Mouse (Mus musculus): ENCODE measurements around the gene Igfals. TPM values are rescaled to one million over a fixed set of nuclear protein-coding genes. Genes with fewer than 3 reads are reported as not detected.
A peak's percentile ranks its signal among the peaks of the same experiment; 100 is the strongest.

Gene Igfals
- polyA plus RNA-seq, 1 experiment, result 50.6 TPM

DNA sequence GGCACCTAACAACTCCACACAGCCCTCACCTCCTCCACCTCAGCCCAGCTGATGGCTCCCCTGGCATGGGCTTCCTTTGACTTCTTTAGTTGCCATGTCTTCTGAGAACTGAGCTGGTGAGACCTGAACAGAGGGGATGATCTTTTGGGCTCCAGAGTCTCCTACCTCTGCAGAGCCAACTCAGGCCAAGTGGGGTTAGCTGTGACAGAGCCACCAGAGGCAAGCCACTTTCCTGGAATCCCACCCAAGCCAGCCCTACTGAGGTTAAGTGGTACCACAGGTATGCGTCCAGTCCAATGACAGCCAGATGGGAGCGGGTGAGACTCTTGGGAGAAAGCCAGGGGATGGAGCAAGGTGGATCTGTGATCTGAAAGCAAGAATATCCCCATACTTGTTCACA lies 27.5 kb downstream of the Igfals start:
- H3K36me3 ChIP-seq (ENCODE audit: control insufficient read depth, insufficient read depth, low read length), result no peaks in the 10 kb centered on the region; the same call in none of the 2 replicates
- DNase-seq, result no peak
- WGBS, result 90% methylated on average over 2 of the region's 2 CpGs
- no peak for TF ChIP-seq POLR2A (IDR thresholded peaks at IDR 0.05; ENCODE audit: low read depth, low read length)
- TF ChIP-seq CTCF (conservative IDR thresholded peaks at IDR 0.05; ENCODE audit: insufficient read depth, insufficient read length, low read depth, low read length), result no peak
- peaks cover 12% of the 10 kb centered on the region; the same call in 1 of the 2 replicates for H3K4me1 ChIP-seq (ENCODE audit: control insufficient read depth, insufficient read depth, low read length)
- H3K27ac ChIP-seq (ENCODE audit: insufficient read depth, low read depth, low read length), result no peak overlapping the region
- no peak overlapping the region for H3K4me3 ChIP-seq (ENCODE audit: insufficient read depth, low read depth, low read length)
- no peaks in the 10 kb centered on the region for H3K27me3 ChIP-seq (replicated peaks; ENCODE audit: control insufficient read depth, insufficient read depth, low read length)

DNA sequence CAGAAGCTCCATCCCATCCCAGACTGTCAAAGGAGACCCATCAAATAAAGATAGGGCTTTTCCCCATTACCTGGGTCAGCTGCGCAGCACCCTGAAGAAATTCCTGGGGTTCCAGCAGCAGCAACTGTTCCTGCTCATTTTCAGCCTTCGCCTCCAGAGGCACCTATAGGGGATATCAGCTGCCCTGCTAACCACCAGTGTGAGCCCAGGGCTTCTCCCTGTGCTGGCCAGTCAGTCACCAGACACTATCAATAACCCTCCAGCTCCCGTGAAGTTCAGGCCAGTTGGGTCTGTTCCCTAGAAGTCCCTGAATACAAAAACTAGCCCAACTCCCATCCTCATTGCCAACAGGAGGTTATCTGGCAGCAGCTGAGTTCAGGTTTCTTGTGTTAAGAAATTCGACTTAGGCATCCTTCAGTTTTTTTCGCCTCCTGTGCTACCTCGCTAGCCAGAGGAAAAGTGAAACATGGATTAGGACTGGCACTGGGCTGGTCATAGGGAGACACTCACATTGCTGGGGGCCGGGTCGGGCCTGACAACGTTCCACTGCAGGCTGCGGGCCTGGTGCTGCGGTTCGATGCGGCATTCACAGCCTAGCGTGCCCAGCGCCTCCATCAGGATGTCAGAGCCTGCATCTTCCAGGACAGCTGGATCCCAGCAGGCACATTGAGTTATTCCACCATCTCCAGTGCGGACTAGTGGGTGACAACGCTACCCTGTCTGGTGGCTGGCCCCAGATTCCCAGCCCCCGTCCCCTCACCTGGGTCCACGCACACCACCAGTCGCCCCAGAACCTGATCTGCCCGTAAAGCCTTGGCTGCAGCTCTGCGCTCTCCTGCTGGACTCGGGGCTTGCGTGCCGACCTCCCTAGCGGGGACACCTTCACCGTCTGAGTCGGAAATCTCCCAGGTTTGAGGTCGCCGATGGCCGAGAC lies 28.5 kb downstream of the Igfals start:
- Histone ChIP-seq H3K27ac (ENCODE audit: insufficient read depth, low read depth, low read length) (peak overlapping the region; percentile 73), H3K4me3 (ENCODE audit: insufficient read depth, low read depth, low read length) (peak overlapping the region; percentile 87), H3K4me1 (ENCODE audit: control insufficient read depth, insufficient read depth, low read length) (peaks cover 9% of the 10 kb centered on the region; the same call in 1 of the 2 replicates), H3K36me3 (ENCODE audit: control insufficient read depth, insufficient read depth, low read length) (no peaks in the 10 kb centered on the region; the same call in none of the 2 replicates), H3K27me3 (replicated peaks; ENCODE audit: control insufficient read depth, insufficient read depth, low read length) (no peaks in the 10 kb centered on the region)
- DNase-seq, result no peak
- TF ChIP-seq CTCF (conservative IDR thresholded peaks at IDR 0.05; ENCODE audit: insufficient read depth, insufficient read length, low read depth, low read length) (no peak), POLR2A (IDR thresholded peaks at IDR 0.05; ENCODE audit: low read depth, low read length) (no peak)
- 8% methylated on average over 31 of the region's 31 CpGs for WGBS

DNA sequence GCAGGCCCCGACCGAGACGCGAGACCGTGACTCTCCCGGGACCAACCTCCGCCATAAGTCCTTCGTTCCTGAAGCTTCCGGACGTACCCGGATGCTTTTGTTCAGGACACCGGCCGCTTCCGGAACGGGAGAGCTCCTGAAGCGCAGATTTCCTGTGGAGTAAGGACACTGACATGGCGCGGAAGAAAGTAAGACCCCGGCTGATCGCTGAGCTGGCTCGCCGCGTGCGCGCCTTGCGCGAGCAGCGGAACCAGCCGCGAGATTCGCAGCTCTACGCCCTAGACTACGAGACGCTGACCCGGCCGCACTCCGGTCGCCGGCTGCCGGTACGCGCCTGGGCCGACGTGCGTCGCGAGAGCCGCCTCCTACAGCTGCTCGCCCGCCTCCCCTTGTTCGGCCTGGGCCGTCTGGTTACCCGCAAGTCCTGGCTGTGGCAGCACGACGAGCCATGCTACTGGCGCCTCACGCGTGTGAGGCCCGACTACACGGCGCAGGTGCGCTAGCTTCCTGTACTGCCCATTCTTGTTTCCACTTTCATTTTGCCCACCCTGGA lies 29.3 kb downstream of the Igfals start, which contains the start of the genes Eme2 and Mrps34:
Eme2 (minus strand) TSS at position 93 of the 553 bp plus-strand sequence.
Mrps34 (plus strand) TSS at position 122 of the 553 bp plus-strand sequence.
- under 1% methylated on average over 62 of the region's 62 CpGs for WGBS
- peak within 1 kb of the TSS; percentile 87 for H3K4me3 ChIP-seq (ENCODE audit: insufficient read depth, low read depth, low read length)
- DNase-seq, result peak; percentile 92
- peaks cover 9% of the 10 kb centered on the region; the same call in 1 of the 2 replicates for H3K4me1 ChIP-seq (ENCODE audit: control insufficient read depth, insufficient read depth, low read length)
- no peak for TF ChIP-seq CTCF (conservative IDR thresholded peaks at IDR 0.05; ENCODE audit: insufficient read depth, insufficient read length, low read depth, low read length)
- TF ChIP-seq POLR2A (IDR thresholded peaks at IDR 0.05; ENCODE audit: low read depth, low read length), result peak; percentile 66
- H3K36me3 ChIP-seq (ENCODE audit: control insufficient read depth, insufficient read depth, low read length), result no peaks in the 10 kb centered on the region; the same call in none of the 2 replicates
- peak within 1 kb of the TSS; percentile 79 for H3K27ac ChIP-seq (ENCODE audit: insufficient read depth, low read depth, low read length)
- no peaks in the 10 kb centered on the region for H3K27me3 ChIP-seq (replicated peaks; ENCODE audit: control insufficient read depth, insufficient read depth, low read length)

DNA sequence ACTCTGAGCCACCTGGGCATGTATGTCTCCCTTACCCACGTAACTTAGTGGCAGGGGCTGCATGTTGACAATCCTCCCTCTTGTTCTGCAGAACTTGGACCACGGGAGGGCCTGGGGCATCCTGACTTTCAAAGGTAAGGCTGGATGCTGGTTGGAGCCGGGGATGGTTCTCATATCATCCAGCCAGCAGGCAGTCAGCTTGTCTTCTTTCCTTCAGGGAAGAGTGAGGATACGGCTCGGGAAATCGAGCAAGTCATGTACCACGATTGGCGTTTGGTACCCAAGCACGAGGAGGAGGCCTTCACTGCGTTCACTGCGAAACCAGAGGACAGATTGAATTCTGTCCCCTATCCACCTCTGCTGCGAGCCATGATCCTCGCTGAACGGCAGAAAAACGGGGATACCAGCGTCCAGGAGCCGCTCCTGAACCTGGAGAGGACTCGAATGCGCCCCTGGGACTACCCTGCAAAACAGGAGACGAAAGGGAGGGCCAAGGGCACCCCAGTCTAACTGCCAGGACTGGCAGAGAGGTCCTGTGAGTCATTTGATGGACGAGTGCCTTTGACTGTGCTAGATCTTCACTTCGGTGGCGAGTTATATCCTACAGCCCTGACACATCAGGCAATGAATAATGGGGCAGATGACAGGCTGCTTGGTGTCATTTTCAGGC lies 29.9 kb downstream of the Igfals start:
- peaks cover 9% of the 10 kb centered on the region; the same call in 1 of the 2 replicates for H3K4me1 ChIP-seq (ENCODE audit: control insufficient read depth, insufficient read depth, low read length)
- WGBS, result 2% methylated on average over 23 of the region's 23 CpGs
- H3K36me3 ChIP-seq (ENCODE audit: control insufficient read depth, insufficient read depth, low read length), result no peaks in the 10 kb centered on the region; the same call in none of the 2 replicates
- no peaks in the 10 kb centered on the region for H3K27me3 ChIP-seq (replicated peaks; ENCODE audit: control insufficient read depth, insufficient read depth, low read length)
- peak overlapping the region; percentile 87 for H3K4me3 ChIP-seq (ENCODE audit: insufficient read depth, low read depth, low read length)
- no peak for DNase-seq
- no peak for TF ChIP-seq CTCF (conservative IDR thresholded peaks at IDR 0.05; ENCODE audit: insufficient read depth, insufficient read length, low read depth, low read length)
- TF ChIP-seq POLR2A (IDR thresholded peaks at IDR 0.05; ENCODE audit: low read depth, low read length), result no peak
- H3K27ac ChIP-seq (ENCODE audit: insufficient read depth, low read depth, low read length), result peak overlapping the region; percentile 79

DNA sequence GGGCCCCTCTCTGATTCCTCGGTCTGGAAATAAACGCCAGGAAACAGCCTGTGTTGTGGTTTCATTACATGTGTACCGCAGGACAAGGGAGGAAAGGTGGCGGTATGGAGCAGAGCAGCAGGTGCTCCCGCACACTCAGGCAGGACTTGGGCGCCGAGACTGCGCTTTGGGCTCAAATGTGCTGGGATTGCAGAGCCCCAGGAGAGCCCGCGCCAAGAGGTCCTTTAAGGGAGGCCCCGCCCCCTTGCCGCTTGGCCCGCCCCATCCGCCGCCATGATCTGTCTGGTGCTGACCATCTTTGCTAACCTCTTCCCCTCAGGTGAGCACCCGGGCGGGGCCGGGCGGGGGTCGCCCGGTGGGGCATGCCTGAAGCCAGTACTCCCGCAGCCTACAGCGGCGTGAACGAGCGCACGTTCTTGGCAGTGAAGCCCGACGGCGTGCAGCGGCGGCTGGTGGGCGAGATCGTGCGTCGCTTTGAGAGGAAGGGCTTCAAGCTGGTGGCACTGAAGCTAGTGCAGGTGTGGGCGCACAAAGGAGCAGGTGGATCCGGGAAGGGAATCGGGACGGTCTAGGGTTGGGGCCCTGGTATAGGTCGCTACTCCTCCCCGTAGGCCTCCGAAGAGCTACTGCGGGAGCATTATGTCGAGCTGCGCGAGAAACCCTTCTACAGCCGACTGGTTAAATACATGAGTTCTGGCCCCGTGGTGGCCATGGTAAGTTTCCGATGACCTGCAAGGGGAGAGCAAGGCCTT lies 30.6 kb downstream of the Igfals start, which contains the start of gene Nme3:
Nme3 (plus strand) TSS at position 260 of the 752 bp plus-strand sequence.
- Histone ChIP-seq H3K4me3 (ENCODE audit: insufficient read depth, low read depth, low read length) (peak within 1 kb of the TSS; percentile 87), H3K36me3 (ENCODE audit: control insufficient read depth, insufficient read depth, low read length) (peaks cover 2% of the 10 kb centered on the region; the same call in 1 of the 2 replicates), H3K27ac (ENCODE audit: insufficient read depth, low read depth, low read length) (peak within 1 kb of the TSS; percentile 79), H3K4me1 (ENCODE audit: control insufficient read depth, insufficient read depth, low read length) (peaks cover 9% of the 10 kb centered on the region; the same call in 1 of the 2 replicates), H3K27me3 (replicated peaks; ENCODE audit: control insufficient read depth, insufficient read depth, low read length) (no peaks in the 10 kb centered on the region)
- DNase-seq, result peak; percentile 91
- 1% methylated on average over 47 of the region's 50 CpGs for WGBS
- TF ChIP-seq POLR2A (IDR thresholded peaks at IDR 0.05; ENCODE audit: low read depth, low read length), result peak; percentile 27
- TF ChIP-seq CTCF (conservative IDR thresholded peaks at IDR 0.05; ENCODE audit: insufficient read depth, insufficient read length, low read depth, low read length), result 0 out of 2 replicates have a peak, but pooled peaks have one; percentile 21

DNA sequence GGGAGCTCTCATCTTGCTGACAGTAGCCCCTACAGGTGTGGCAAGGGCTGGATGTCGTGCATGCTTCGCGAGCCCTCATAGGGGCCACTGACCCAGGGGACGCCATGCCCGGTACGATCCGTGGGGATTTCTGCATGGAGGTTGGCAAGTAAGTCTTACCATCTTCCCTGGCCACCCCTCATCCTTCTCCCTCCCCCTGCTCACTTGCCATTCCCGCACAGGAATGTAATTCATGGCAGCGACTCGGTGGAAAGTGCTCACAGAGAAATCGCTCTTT lies 31.1 kb downstream of the Igfals start:
- Histone ChIP-seq H3K36me3 (ENCODE audit: control insufficient read depth, insufficient read depth, low read length) (0 out of 2 replicates have a peak, but pooled peaks cover 2% of the 10 kb centered on the region), H3K4me1 (ENCODE audit: control insufficient read depth, insufficient read depth, low read length) (peaks cover 9% of the 10 kb centered on the region; the same call in 1 of the 2 replicates), H3K27me3 (replicated peaks; ENCODE audit: control insufficient read depth, insufficient read depth, low read length) (no peaks in the 10 kb centered on the region), H3K4me3 (ENCODE audit: insufficient read depth, low read depth, low read length) (peak overlapping the region; percentile 87), H3K27ac (ENCODE audit: insufficient read depth, low read depth, low read length) (peak overlapping the region; percentile 30)
- DNase-seq, result no peak
- 17% methylated on average over 11 of the region's 11 CpGs for WGBS
- TF ChIP-seq POLR2A (IDR thresholded peaks at IDR 0.05; ENCODE audit: low read depth, low read length) (no peak), CTCF (conservative IDR thresholded peaks at IDR 0.05; ENCODE audit: insufficient read depth, insufficient read length, low read depth, low read length) (no peak)
